Mouse (Mus musculus): ENCODE measurements at regions not wholly inside any gene's neighbourhood (a gene's known extent, or its start where the extent isn't known, plus 50 kb on each side); places are given as distances from the start of the nearest gene placed in this dataset.

- TF ChIP-seq POLR2A (IDR thresholded peaks at IDR 0.05; ENCODE audit: low read depth, low read length) (no peak), CTCF (conservative IDR thresholded peaks at IDR 0.05; ENCODE audit: insufficient read depth, insufficient read length, low read depth, low read length) (no peak)
Measured at GRCm38 (mm10) chr13:101175017-101175689, 341.9 kb upstream of the Slc30a5 start.
